Mouse (Mus musculus) mature B cell (primary cell): Measurements from ENCODE around the gene Haus3.

Experiments used
- in situ Hi-C: fragments of 300-500 bp; cut with MboI; formaldehyde crosslinking; loops from 2 replicates; pipeline ENCODE4 v1.14.3; 2019

The Haus3 gene

DNA sequence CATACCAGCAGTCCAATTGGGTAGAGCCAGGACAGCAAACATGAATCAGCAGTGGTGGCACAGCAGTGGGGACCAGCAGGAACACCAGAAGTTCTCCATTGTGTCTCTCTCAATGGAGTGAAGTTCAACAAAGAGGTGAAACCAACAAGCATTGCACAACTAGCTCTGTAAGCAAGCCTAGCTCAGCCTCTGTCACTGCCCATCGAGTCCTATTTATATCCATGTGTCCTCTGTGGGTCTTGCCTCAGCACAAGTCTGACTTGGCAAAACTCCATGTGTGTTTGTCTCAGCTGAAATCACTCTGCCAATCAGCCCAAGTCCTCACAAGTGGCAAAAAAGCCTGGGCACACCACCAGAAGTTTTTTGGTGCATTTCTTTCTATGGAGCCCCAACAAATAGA, 63.6 kb downstream of the Haus3 start:
- in situ Hi-C loops = no loop called here
